Mouse (Mus musculus): Measurements from ENCODE around the gene Stxbp2. TPM values are rescaled to one million over a fixed set of nuclear protein-coding genes. Genes with fewer than 3 reads are reported as not detected.

The Stxbp2 gene
- polyA plus RNA-seq, 1 experiment: 102 TPM

DNA sequence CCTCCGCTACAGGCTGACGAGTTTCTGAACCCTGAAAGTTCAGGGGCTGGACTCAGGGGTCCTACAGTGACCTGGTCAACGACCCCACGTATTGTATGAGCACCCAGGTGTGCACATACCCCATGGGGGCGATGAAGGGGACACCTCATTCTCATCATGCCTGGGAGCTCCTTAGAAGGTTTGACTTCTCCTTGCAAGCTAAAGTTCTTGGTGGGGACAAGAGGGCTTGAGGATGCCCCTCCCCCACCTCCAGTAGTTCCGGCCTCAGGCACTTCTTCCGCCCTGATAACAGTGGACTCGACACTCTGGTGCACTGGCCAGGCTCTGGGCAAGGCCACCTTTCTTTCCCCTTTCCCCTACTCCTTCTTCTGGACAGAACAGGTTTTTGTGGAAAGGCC lies 722 bp downstream of the Stxbp2 start:
- DNase-seq (ENCODE audit: low read depth): no peak

DNA sequence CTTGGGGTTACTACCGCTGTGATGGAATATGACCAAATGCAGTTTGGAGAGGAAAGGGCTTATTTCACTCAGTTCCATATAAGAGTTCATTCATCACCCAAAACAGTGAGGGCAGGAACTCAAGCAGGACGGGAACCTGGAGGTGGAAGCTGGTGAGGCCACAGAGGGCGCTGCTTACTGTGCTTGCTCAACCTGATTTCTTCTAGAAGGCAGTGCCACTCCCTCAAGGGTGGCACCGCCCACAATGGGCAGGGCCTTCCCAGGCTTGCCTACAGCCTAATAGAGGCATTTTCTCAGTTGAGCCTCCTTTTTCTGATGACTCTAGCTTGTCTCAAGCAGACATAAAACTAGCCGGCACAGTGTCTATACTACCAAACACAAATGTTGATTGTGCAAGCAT lies 15.0 kb downstream of the Stxbp2 start:
- DNase-seq (ENCODE audit: low read depth): no peak

DNA sequence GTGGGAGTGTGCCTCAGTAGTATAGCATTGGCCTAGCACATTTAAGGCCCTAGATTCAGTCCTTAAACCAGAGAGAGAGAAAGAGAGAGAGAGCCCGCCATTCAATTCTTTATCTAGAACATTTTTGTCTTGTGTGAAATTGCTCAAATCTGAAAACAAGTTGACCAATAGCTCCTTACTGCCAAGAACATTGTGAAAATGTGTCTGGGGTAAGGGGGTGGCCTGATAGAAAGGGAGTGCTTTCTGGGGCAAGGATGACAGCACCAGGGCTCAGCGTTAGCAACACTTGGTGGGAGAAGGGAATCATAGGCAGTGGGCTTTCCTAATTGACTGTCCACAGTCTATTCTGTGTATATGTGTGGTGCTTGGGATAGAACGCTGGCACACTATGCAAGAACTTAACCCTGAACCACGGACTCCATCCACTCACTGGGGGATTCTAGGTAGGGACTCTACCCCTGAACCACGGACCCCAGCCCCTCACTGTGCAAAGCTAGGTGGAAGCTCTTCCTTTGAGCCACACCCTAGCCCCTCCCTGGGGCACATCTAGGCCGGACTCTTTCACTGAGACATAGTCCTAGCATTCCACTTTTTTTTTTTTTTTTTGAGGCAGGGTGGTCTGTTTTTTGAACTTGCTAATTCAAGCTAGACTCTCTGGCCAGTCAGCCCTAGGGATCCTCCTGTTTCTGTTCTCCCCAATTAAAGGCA lies 16.2 kb downstream of the Stxbp2 start:
- no peak for DNase-seq (ENCODE audit: low read depth)

DNA sequence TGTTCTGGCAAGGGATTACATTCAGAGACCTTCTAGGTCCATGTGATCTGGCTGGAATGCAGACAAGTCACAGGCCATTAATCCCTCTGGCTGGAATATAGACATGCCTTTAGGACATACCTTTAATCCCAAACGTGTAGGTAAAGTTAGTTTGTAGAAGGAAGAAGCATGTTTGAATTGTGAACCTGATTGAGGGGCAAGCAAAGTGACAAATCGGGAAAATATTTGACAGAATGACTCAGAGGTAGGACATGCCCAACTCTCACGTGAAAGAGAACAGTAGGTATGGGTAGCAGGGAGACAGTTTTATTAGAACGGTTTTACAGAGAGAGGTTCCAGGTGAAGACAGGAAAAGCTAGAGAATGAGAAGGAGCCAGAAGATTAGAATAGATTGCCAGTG lies 16.8 kb downstream of the Stxbp2 start:
- DNase-seq (ENCODE audit: low read depth): no peak

DNA sequence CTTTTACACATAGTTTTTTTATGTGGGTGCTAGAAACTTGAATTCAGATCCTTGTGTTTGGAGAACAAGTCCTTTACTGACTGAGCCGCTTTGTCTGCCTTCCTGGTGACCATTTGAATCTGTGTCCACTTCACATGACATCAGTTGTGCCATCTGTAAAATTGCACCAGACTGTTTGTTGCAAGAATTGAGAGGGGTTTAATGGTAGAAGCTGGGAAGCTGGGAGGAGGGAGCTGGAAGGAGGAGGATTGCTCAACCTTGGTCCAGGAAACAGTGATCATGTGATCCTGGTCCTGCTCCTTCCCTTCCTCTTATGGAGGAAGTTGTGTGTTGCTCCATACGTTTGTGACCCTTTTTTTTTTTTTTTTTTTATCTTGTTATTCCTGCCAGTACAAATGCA lies 17.5 kb downstream of the Stxbp2 start:
- no peak for DNase-seq (ENCODE audit: low read depth)

DNA sequence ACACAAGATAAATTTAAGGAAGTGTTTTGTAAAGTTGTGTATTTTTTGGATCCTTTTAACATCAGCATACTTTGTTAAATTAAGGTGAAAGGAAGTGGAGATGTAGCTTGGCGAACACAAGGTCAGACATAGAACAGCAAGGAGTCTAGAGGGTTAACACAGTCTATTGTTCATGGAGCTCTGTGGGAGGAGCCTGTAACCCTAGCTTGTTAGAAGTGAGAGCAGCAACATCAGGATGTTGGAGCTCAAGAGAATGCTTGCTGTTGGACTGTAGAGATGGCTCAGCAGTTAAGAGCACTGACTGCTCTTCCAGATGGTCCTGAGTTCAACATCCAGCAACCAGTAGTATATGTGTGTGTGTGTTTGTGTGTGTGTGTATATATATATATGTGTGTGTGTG lies 18.2 kb downstream of the Stxbp2 start:
- DNase-seq (ENCODE audit: low read depth): no peak

DNA sequence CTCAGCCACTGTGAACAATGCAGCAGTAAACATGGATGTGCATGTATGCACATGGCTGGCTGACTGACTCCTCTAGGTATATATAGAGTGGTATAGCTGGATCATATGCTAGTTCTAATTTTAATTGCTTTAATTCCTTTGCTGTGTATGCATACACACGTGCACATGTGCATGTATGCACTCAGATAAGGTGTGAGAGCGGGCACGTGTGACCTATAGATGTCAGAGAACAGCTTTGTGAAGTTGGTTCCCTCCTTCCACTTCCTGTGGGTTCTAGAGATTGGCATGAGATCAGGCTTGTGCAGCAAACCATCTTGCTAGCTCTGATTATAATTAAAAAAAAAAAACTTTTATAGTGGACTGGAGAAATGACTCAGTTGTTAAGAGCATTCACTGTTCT lies 22.1 kb downstream of the Stxbp2 start:
- DNase-seq (ENCODE audit: low read depth): no peak

DNA sequence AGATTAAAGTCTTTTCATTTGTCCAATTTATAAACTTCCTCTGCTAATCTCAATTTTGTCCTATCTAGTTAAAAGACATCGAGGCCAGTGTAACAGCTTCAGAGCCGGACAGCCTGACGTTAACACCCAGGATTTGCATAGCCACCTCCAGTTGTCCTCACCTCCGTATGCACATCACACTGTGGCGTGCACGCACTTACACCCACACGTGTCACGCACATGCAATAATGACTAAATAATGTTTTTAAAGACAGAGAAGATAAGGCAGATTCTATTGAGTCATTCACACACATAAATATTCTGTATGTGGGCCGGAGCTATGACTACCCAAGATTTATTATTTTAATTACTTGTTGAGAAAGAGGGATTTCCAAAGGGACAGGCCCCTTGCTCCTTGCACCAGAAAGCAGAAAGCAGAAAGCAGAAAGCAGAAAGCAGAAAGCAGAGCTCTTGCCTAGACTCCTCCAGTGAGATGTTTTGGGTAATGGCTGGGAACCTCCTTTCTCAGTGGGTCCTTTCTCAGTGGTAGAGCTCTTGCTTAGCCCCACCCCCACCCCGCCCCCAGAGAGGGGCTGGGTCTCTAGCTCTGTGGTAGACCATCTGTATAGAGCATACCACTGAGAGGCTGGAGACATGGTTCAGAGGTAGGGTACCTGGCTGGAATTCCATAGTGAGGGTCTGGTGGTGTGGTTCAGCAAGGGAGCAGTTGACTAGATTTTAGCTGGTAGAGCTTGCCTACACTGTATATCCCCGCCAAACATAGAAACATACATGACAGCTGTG lies 24.2 kb downstream of the Stxbp2 start:
- no peak for DNase-seq (ENCODE audit: low read depth)

DNA sequence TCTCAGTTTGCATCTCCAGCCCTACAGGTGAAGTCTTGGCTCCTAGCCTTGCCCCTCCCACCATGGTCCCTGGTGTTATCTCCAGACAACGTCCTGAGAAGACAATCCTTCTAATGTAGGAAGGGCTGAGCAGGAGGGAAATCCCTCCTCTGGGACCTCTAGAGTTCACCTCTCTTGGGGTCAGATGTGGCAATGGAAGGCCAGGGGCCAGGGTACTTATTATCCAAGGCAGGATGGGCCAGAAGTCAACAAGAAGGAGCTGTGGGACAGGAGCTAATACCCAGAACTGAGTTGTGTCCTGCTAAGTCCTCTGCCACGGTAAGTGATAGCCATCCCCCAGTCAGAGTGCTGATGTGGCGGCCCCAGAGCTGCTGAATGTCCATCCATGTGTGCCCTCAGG lies 24.8 kb downstream of the Stxbp2 start, which contains the start of gene Retn:
TSS of gene Retn (plus strand) at position 245 of the 400 bp plus-strand sequence.
- no peak for DNase-seq (ENCODE audit: low read depth)

DNA sequence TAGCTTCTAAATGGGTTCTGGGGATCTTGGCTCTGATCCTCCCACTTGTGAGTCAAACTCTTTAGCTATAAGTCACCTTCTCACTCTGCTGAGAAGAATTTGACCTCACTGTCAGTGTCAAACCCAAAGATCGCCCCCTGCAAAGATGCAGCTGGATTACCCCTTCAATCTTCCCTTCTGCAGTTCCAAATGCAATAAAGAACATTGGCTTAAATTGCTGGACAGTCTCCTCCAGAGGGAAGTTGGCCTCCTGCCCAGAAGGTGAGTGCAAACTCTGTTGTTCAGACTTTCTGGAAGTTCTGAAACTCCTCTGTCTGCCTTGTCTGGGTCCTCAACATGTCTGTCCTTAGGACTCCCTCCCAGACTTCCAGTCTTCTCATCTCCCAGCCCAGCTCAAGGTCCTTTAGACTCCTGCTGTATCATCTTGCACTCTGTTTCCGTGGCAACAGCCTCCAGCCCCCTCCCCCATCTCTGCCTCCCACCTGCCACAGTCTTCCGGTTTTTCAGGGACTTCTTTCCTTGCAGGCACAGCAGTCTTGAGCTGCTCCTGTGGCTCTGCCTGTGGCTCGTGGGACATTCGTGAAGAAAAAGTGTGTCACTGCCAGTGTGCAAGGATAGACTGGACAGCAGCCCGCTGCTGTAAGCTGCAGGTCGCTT lies 26.1 kb downstream of the Stxbp2 start:
- no peak for DNase-seq (ENCODE audit: low read depth)

DNA sequence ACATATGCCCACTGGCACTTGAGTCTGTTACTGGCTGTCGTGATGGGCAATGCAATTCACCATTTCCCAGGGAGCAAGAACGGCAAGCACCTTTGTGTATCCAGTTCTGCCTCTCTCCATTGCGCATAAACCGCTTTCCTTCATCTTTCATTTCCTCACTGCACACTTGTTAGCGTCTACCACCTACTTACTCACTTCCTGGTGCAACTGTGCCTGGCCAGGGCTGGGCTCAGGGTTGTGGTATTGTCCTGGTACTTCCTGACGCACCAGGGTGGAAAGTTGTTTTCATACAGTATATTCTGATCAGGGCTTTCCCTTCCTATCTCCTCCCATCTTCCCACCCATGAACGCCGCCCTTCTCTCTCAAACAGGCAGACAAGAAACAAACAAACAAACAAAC lies 30.1 kb downstream of the Stxbp2 start:
- DNase-seq (ENCODE audit: low read depth): no peak

DNA sequence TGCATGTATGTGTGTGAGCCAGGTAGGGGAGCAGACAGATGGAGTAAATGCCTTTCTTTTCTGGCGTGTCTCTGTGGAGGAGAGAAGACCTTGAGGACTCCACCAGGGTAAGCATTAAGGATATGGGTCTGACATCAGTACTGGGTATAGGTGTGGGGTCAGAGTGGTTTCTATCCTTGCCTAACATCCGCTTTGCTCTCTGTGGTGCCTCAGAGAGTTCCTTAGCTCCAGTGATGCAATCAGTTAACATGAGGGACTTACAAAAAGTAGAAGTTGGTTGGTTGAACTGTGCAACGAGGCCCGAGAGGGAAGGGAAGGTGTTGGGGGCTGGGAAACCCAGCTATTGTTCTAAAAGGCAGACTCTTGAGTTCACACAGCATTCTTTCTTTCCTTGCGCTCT lies 33.6 kb downstream of the Stxbp2 start:
- no peak for DNase-seq (ENCODE audit: low read depth)

DNA sequence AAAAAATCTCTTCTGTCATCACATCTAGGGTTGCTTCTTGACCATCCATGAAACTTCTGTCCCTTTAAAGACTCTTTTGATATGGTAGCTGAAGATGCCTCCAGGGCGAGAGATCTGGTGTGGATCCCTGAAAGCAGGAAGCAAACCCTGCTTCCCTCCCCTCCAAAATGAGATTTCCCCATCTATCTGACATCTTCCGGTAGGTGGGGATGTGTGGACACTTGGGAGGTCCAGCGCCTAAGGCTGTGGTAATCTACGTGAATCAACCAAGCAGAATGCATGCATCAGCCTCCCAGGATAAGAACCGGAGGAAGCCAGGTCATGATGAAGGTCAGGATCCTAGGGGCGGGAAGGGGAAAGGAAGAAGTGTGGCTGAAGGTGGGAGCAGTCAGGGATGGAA lies 34.8 kb downstream of the Stxbp2 start, which contains the start of gene Mcemp1:
TSS of gene Mcemp1 (plus strand) at position 248 of the 400 bp plus-strand sequence.
- no peak for DNase-seq (ENCODE audit: low read depth)

DNA sequence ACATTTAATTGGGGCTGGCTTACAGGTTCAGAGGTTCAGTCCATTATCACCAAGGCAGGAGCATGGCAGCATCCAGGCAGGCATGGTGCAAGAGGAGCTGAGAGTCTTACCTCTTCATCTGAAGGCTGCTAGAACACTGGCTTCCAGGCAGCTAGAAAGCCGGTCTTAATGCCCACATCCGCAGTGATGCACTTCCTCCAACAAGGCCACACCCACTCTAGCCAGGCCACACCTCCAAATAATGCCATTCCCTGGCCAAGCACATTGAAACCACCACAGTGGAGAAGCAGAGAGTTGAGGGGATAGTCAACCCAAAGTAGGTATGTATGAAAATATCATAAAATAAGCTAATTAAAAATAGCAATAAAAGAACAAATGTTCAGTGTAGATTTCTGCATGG lies 39.6 kb downstream of the Stxbp2 start:
- no peak for DNase-seq (ENCODE audit: low read depth)

DNA sequence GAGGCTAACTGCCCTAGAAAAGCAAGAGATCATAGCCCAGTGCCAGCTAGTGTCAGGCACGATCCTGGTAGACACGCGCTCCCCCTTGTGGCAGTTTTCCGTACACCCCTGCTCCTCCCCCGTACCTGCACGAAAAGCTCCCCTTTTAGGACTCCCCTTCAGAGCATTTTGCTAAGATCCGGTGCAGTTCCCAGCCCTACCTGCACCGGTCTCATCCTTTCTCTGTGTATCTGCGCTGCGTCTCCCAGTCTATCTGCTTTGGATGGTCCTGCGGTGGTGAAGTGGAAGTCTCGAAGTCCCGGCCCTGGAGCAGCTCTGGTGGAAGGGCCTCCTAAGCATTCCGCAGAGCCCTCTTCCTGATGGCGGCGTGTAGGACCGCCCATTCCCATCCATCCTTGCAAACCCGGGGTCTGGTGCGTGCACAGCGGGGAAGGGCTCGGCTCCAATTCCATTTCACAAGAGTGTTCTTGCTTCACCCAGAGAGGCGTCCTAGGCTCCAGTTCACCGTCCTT lies 41.3 kb downstream of the Stxbp2 start, which contains the start of gene Fcor:
TSS of gene Fcor (minus strand) at position 383 of the 512 bp plus-strand sequence.
- DNase-seq (ENCODE audit: low read depth): no peak

DNA sequence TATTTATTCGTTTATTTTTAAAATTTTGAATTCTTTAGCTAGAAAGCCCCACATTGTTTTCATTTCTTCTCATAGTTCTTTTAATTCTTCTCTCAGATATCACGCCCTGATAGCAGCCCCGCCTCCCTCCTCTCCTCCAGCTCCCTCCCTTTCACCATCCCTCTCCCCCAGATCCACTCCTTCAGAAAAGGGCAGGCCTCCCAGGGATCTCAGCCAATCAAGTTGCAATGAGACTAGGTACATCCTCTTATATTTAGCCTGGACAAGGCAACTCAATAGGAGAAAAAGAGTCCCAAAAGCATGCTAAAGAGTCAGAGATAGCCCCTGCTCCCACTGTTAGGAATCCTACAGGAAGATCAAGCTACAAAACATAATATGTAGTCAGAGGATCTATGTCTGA lies 43.9 kb downstream of the Stxbp2 start:
- DNase-seq (ENCODE audit: low read depth): no peak

DNA sequence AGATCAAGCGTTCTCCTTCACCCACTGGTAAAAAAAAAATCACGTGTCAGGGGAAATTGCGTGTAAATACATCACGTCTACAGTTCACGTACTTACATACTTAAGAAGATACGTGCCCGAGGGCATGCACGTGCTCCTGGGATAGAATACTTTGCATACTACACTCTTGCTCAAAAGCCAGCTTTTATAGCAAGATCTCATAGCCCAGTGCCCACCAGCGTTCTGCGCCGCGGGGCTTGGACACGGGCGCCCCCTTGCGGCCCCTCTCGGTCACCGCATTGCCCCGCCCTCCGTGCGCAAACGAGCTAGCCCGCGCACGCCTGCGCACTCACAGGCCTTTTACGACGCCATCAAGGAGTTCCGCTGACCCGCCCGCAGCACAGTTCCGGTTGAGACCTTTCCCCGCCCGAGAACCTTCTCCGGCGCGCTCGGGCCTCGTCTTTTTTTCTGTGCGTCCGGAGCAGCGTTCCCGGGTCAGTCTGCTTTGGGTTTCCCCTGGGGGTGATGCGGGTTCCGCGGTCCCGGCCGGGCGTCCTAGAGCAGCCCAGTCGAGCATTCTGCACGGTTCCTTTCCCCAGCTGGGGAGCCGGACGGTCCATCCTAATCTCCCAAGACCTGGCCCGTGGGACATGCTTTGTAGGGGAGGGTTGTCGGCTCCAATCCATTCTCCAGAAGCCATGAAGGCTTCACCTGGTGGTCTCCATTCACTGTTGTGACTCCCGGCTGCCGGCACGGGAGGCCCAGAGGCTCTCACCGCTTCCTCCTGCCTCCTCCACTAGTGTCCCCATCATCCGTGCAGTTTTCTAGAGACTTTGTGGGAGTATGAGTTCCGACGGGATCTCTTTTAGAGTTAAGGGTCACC lies 45.6 kb downstream of the Stxbp2 start, which contains the start of gene Trappc5:
TSS of gene Trappc5 (plus strand) at position 169 of the 862 bp plus-strand sequence.
- peak; percentile 23 for DNase-seq (ENCODE audit: low read depth)

DNA sequence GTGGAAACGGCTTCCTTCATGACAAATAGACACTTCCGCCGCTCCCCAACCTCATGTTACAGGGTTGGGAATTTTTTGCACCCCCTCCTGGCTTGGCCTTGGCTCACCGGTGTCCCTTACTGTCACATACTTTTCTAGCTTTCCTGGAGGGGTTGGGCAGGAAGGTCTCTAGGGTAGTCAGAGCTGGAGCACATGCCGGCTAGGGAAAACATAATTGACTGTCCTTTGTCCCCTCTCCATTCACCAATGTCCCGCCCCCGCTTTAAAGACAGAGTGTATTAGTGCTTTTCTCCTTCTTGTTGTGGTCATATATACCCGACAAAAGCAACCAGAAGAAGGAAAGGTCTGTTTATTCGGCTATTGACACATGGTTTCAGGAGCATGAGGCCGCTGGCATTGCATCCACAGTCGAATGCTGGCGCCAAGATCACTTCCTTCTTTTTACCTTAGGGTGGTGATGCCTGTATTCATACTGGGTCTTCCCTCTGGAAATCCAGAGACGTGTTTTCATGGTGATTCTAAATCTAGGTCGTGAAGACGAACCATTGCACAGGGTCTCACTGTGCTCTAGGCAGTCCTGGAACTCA lies 46.3 kb downstream of the Stxbp2 start:
- DNase-seq (ENCODE audit: low read depth): no peak

DNA sequence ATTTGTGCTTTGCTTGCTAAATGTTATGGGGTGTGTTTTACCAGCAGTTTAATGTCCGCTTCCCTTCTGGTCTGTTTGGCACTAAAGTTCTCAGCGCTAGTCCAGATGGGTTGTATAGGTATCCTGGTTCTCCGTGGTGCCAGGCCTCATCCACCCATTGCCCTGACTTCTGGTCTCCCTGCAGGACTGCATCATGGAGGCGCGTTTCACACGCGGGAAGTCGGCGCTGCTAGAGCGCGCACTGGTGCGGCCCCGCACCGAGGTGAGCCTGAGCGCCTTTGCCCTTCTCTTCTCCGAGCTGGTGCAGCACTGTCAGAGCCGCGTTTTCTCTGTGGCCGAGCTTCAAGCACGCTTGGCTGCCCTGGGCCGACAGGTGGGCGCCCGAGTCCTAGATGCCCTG lies 48.1 kb downstream of the Stxbp2 start:
- DNase-seq (ENCODE audit: low read depth): no peak

DNA sequence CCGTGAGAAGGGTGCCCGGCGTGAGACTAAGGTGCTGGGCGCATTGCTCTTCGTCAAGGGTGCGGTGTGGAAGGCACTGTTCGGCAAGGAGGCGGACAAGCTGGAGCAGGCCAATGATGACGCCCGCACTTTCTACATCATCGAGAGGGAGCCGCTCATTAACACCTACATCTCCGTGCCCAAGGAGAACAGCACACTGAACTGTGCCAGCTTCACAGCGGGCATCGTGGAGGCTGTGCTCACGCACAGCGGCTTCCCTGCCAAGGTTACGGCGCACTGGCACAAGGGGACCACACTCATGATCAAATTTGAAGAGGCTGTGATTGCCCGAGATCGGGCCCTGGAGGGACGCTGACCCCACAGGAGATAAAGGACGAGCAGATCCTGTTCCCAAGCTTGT lies 48.5 kb downstream of the Stxbp2 start:
- DNase-seq (ENCODE audit: low read depth): no peak

DNA sequence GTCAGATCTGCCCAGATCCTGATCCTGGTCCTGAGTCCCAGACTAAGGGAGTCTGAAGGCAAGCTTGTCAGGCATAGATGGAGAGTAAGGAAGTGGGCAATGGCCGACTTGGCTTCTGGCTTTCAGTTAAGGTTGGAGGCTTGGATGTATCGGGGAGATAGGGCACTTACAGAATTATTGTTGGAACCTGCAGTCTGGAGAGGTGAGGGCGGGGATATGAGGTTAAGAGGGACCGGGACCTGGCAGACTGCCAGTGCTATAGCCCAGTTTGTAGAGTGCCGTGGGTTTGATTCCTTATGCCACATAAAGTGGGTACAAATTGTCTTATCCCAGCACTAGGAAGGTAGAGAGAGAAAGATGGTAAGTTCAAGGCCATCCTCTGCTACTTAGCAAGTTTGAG lies 48.9 kb downstream of the Stxbp2 start:
- no peak for DNase-seq (ENCODE audit: low read depth)

All from gonadal fat pad, adult 2 months (tissue).